Mouse (Mus musculus) right cerebral cortex, postnatal 10 days (tissue): Measurements from ENCODE around the gene Scfd1.
A peak's percentile ranks its signal among the peaks of the same experiment; 100 is the strongest.

Experiments
- DNase-seq, 2 experiments: peaks; one replicate each; pipeline ENCODE4 v3.0.0; 2021; ENCODE audit warnings: low spot score in 2 of 2

Scfd1 gene

DNA sequence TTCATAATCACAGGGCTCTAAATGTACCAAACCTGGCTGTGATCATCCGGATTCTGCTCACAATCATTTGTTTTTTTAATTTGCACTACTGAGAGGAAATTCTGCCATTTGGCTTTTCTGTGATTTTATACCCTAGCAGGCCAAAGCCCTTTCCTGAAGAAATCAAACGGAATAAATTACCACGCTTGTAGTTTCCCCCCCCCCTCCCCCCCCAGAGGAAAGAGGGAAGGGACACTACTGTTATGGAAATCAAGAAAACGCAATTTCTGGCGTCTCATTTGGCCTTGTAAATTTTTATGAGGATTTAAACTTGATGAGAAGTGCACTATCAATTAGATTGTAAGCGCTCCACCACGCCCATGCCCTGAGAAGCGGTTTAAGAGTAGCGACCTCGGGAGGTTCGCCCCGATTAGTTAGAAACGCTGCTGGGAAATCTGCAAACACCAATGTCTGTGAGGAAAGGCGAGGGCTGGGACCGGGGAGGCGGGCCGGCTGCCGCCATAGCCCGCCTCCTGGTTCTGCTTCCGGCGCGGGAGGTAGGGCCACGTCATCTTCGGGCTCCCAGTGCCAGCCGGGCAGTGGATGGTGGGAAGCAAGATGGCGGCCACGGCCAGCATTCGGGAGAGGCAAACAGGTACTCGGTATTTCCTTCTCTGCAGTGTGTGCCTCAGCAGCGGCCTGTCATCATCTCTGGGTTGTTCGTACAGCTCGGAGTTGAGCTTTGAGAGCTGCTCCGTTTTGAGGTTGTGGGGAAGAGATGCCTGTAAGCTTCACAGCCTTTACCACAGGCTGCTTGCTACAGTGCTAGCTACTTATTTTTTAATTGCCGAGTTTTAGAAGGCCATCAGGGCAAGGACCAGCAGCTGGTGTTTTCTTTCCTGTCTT is at the start of gene Scfd1:
TSS of gene Scfd1 (plus strand) at position 508 of the 885 bp plus-strand sequence.
- peak; percentile 96 to 97 for DNase-seq

GRCm38 (mm10) chr12:51337014-51337413 is 40.3 kb upstream of the Scfd1 start:
- no peak for DNase-seq

- DNase-seq = no peak
These were observed 31.2 kb upstream of the Scfd1 start for GRCm38 (mm10) chr12:51346121-51346520.

- peak; percentile 91 to 92 for DNase-seq
These were observed 29.2 kb upstream of the Scfd1 start, which contains the start of gene G2e3 for GRCm38 (mm10) chr12:51347988-51348697. Gene G2e3 (plus strand): TSS chr12:51348061.

DNA sequence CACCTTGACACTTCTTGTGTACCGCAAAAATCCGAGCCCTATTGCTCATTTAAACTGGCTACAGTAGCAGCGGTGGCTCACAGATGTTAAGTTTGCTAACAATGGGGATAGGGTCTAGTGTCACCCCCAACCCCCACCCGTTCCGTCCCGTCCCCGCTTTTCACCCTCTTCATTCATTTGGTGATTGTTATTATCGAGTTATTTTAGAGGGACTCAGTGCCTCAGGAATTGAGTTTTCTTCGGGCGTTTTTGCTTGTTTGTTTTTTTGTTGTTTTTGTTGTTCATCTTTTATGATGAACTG is 28.7 kb upstream of the Scfd1 start:
- no peak for DNase-seq

GRCm38 (mm10) chr12:51355296-51355695 is 22.0 kb upstream of the Scfd1 start:
- DNase-seq = no peak

DNA sequence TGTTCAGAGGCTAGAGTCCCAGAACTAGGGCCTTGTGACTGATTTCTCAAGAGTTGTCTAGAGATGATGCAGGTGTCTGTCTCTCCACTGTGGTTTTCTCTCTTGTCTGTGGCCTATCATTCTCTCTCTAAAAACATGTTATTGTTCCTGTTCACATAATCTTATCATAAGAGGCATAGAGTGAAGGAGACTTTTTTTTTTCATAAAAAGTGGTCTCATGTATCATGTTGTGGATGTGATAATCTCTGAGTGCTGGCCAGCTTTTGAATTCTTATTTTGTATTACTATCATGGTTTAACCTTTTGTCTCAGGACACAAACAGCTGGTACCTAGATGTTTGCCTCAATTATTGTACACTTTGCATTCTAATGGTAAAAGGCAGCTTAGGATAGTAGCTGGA is 16.0 kb upstream of the Scfd1 start:
- no peak for DNase-seq

DNA sequence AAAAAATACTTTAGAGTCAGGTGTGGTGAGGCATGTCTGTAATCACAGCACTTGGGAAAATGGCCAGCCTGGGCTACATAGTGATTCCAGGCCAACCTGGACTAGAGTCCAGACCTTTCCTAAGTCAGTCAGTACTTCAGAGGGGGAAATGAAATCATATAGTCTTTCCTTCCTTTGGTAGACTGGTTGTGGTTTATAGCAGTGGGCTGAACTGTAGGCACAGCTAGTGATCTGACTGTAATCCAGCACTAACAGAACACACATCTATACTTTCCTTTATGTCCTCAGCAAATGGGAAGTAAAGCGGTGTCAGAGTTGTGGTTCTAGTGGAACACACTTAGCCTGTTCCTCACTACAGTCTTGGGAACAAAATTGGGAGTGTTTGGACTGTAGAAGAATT is 14.4 kb upstream of the Scfd1 start:
- no peak for DNase-seq

DNA sequence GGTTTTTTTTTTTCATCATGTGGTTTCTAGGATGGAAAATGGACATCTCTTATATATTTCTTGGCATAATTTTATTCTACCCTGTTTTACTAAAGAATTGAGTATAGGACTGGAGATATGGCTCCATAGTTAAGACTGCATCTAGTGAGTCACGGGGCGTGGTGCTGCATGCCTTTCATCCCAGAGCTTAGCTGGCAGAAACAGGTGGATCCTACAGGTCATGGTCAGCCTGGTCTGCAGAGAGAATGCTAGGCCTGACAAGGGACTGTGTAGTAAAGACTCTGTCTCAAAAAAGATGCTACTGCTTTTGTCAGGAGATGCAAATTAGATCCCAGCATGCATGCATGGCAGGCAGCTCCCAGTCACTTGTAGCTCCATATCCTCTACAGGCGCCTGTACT is 8.8 kb upstream of the Scfd1 start:
- no peak for DNase-seq

DNA sequence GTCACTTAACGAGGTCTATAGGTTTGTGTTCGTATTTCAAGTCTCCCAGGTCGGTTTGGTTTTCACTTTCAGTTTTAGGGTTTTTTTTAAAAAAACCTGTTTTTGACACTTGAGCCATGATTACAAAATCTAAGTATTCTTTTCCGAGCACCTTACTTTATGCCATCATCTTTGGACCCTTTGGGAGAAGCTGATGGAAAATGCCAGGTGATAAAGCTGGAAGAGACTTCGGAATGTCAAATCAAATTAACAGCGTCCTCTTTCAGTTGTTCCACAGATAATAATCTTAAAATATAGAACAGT is 529 bp downstream of the Scfd1 start:
- no peak for DNase-seq

- no peak for DNase-seq
These were observed 22.6 kb downstream of the Scfd1 start for GRCm38 (mm10) chr12:51399871-51400270.

DNA sequence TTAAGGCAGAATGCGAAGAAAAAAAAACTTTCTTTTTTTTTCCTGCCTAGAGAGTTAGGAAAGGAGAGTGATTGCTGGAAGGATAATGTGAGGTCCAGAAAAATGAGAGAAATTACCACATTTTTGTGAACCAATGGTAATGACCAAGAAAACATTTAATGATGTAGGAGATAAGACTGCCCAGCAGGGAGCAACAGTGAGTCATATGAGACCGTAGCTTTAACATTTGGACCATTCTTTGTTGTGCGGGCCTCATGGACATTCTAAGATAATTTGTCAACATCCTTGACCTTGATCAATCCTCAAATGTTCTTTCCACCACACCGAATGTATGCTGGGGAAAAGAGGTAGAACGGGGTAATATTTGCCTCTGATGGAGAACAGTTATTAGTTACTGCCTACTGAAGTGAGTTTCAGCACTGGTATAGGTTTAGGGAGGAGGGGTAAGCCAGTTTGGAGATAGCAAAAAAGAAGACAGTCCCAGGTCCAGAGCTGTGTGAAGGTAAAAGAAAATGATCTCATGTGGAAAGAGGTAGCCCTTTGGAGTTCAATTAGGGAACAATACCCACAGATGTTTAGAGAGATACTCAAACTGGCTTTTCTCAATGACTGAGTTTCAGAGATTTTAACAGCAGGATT is 24.9 kb downstream of the Scfd1 start:
- no peak for DNase-seq

- DNase-seq = no peak
These were observed 26.8 kb downstream of the Scfd1 start for GRCm38 (mm10) chr12:51403987-51404586.

GRCm38 (mm10) chr12:51411362-51411761 is 34.1 kb downstream of the Scfd1 start:
- no peak for DNase-seq

DNA sequence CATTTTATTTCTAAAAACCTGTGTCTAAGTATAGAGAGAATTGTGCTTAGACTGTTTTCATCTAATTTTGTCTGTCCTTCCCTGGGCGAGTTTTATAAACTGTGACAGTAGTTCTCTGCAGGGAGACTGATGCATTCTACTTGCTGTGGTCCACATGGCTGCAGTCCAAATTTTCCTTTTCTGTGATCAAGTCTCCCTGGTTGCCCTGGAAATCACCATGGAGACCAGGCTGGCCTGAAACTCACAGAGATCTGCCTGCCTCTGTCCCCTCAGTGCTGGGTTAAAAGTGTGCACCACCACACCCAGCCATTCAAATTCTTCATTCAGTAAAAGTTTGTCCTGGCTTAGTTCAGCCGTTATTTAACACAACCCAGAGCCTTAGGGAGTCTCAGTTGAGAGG is 60.2 kb downstream of the Scfd1 start:
- peak in 1 of 2 experiments; percentile 30 for DNase-seq

- DNase-seq = no peak
These were observed 61.0 kb downstream of the Scfd1 start for GRCm38 (mm10) chr12:51438311-51438710.

GRCm38 (mm10) chr12:51449303-51449702 is 72.0 kb downstream of the Scfd1 start:
- no peak for DNase-seq

- DNase-seq = no peak
These were observed 93.6 kb downstream of the Scfd1 start for GRCm38 (mm10) chr12:51470881-51471280.

GRCm38 (mm10) chr12:51481246-51481645 is 103.9 kb downstream of the Scfd1 start:
- DNase-seq = no peak

DNA sequence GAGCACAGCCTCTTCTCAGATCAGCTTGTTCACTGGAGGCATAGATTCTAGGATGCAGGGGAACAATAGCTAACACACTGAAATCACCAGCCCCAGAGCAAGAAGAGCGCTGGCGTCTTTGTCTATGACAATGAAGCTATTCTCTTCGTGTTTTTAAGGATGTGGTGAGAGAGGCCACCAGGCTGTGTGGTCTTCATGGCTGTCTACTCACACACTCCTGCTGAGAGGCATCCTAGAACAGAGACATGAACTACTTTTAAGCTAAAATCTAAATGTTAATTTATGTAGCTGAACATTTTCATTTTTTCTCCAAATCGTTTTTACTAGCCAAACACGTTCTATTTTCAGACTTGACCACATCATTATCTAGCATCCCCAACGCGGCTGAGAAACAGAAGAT is 114.7 kb downstream of the Scfd1 start:
- no peak for DNase-seq

DNA sequence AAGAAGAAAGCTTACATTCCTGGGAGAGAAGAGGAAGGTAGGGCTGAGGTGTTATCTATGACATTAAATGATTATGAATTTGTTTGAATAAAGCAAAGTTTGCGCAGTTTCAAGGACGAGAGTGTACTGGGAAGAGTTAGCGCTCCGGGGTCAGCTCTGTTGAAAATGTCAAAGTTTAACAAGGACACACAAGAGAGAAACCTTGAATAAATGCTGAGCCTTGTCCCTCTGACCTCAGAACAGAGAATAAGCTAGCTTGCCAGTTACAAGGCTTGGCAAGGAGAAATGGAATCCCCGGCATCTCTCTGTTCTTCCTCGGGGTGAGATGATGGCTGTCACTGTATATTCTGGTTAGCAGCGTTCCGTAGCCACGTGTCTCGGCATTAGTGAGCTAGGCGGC is 116.2 kb downstream of the Scfd1 start:
- no peak for DNase-seq

DNA sequence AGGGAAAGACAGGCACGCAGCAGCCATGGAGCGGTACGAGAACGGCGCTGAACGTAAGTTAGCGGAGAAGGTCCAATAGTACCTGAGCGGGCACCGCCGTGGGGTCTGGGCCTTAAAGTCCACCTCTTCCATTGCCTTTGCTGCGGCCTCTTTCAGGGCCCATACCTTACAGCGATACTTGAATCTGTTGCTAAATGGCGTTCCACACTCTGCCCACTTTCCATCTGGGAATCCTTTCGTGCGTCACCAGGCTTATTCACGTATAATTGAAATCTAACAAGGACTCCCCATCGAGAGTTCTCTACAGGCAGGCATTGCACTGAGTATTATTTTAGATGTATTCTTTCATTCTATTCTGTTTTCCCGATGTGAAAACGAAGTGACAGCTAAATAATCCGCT is 117.3 kb downstream of the Scfd1 start:
- DNase-seq = peak; percentile 37 to 55
